Mouse (Mus musculus) forebrain, embryonic 15.5 days (tissue): ENCODE data around the gene Luc7l3. TPM values are rescaled to one million over a fixed set of nuclear protein-coding genes. Genes with fewer than 3 reads are reported as not detected.
"Not testable (repeated sequence)": the region's sequence is repeated elsewhere in the genome, so short reads cannot be mapped to it uniquely, and the experiment has no call there.

Experiments used
- ATAC-seq: fragments of 200-750 bp; cut with Nextera tagmentation; replicated peaks from 2 replicates; pipeline ENCODE4 v1.8.0; 2017; ENCODE audit warnings: mild to moderate bottlenecking, moderate TSS enrichment, moderate library complexity
- H3K27ac ChIP-seq: fragments of 300-500 bp; sonication (generic); replicated peaks from 2 replicates; pipeline ENCODE4 v1.5.1; 2015; ENCODE audit warnings: mild to moderate bottlenecking, inconsistent platforms
- H3K27me3 ChIP-seq: fragments of 300-500 bp; sonication (generic); 2 replicates; pipeline ENCODE4 v1.6.1; 2015; ENCODE audit warnings: inconsistent platforms
- H3K36me3 ChIP-seq: fragments of 300-500 bp; sonication (generic); 2 replicates; pipeline ENCODE4 v1.6.1; 2015; ENCODE audit warnings: mild to moderate bottlenecking, inconsistent platforms
- H3K4me1 ChIP-seq: fragments of 300-500 bp; sonication (generic); 2 replicates; pipeline ENCODE4 v1.6.1; 2015; ENCODE audit warnings: inconsistent platforms
- H3K4me2 ChIP-seq: fragments of 300-500 bp; sonication (generic); replicated peaks from 2 replicates; pipeline ENCODE4 v1.6.1; 2015; ENCODE audit warnings: mild to moderate bottlenecking, inconsistent platforms
- H3K4me3 ChIP-seq: fragments of 300-500 bp; sonication (generic); 2 replicates; pipeline ENCODE4 v1.5.1; 2015; ENCODE audit warnings: mild to moderate bottlenecking, inconsistent platforms
- H3K9ac ChIP-seq: fragments of 300-500 bp; sonication (generic); replicated peaks from 2 replicates; pipeline ENCODE4 v1.6.1; 2015; ENCODE audit warnings: mild to moderate bottlenecking, inconsistent platforms
- H3K9me3 ChIP-seq: fragments of 300-500 bp; sonication (generic); 2 replicates; pipeline ENCODE4 v1.6.1; 2016; ENCODE audit warnings: inconsistent platforms
- WGBS: fragments of 180-500 bp; shearing (Covaris S2); methylation state at CpG from one replicate; pipeline ENCODE4 v1.1.7; 2015; ENCODE audit warnings: mixed read lengths; 5-methylcytosine and 5-hydroxymethylcytosine counted together
- polyA plus RNA-seq: library from polyadenylated mRNA; unstranded; fragments of >200 nt; fragmentation: Nextera tagmentation; extraction: Ambion mirVana; gene quantifications from 2 replicates; pipeline ENCODE4 v1.2.1, GENCODE M21; 2015

Gene Luc7l3
- polyA plus RNA-seq, 1 experiment from 2014 or later, result 153 TPM

DNA sequence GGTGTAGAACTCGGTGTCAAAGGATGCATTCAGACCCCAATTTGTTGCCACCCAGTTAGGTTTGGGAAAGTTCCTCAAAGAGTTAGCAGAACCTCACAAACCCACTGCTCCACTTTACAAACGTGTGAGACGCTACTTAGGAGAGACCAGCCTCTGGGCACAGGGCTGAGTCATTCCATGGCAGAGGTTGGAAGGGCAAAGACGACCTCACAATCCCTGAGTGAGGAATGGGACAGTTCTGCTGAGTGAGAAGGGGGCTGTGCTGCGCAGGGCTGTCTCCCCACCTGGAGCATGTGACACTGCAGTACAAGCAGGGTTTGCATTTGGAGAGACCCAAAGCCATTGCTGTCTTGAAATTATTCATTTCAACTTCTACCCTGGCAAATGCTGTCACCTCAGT is 39.5 kb downstream of the Luc7l3 start:
- 64% methylated on average over 5 of the region's 5 CpGs for WGBS
- H3K27me3 ChIP-seq, result no peaks in the 10 kb centered on the region
- no peak overlapping the region; the same call in 1 of the 2 replicates for H3K27ac ChIP-seq
- no peak overlapping the region for H3K4me3 ChIP-seq
- H3K4me2 ChIP-seq, result no peak overlapping the region
- H3K9me3 ChIP-seq, result no peaks in the 10 kb centered on the region
- H3K4me1 ChIP-seq, result peaks cover 6% of the 10 kb centered on the region
- no peak for ATAC-seq
- peaks cover 29% of the 10 kb centered on the region for H3K36me3 ChIP-seq
- H3K9ac ChIP-seq, result no peak overlapping the region

- no peak within 1 kb of the TSS for H3K9ac ChIP-seq
- H3K27me3 ChIP-seq, result no peaks in the 10 kb centered on the region
- no peaks in the 10 kb centered on the region for H3K9me3 ChIP-seq
- no peak; the same call in 1 of the 2 replicates for ATAC-seq
- peaks cover 22% of the 10 kb centered on the region for H3K36me3 ChIP-seq
- WGBS, result 82% methylated on average over 11 of the region's 11 CpGs
- H3K4me1 ChIP-seq, result peaks cover 14% of the 10 kb centered on the region
- H3K4me2 ChIP-seq, result no peak within 1 kb of the TSS
- H3K4me3 ChIP-seq, result no peak within 1 kb of the TSS
- H3K27ac ChIP-seq, result no peak within 1 kb of the TSS; the same call in 1 of the 2 replicates
These were observed 40.3 kb downstream of the Luc7l3 start, which contains the start of gene Gm21885 for GRCm38 (mm10) chr11:94281199-94282181. TSS of gene Gm21885 (plus strand) at chr11:94281873.

DNA sequence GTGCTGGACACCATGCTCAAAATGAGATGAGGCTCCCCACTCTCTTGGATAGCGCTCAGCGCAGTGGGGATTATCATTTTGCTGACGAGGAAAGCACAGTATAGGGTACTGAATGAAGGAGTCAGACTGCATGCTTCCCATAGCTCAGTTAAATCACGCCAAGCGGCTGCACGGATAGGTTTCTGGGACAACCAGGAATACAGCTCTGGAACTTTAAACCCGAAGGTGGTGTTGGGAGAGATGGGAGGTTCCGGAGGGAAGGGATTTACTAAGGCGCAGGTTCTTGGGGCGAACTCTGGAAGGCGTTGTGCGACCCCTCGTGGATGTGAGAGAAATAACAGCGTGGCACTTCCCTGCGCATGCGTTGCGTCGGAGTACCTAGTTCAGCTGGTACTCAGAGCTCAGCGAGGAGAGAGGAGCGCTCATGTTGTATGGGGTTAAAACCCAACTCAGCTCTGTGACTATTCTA is 44.9 kb downstream of the Luc7l3 start:
- H3K36me3 ChIP-seq, result no peaks in the 10 kb centered on the region
- H3K27me3 ChIP-seq, result no peaks in the 10 kb centered on the region
- peak overlapping the region; percentile 36 for H3K9ac ChIP-seq
- no peaks in the 10 kb centered on the region for H3K9me3 ChIP-seq
- H3K4me1 ChIP-seq, result peaks cover 15% of the 10 kb centered on the region
- peak; percentile 77 for ATAC-seq
- H3K27ac ChIP-seq, result 0 out of 2 replicates have a peak overlapping the region, but pooled peaks have one; percentile 54
- peak overlapping the region; percentile 49 for H3K4me2 ChIP-seq
- 4% methylated on average over 20 of the region's 20 CpGs for WGBS
- peak overlapping the region; percentile 30 for H3K4me3 ChIP-seq

- WGBS, result 89% methylated on average over 2 of the region's 2 CpGs
- Histone ChIP-seq H3K27me3 (no peaks in the 10 kb centered on the region), H3K4me3 (no peak overlapping the region), H3K4me1 (peaks cover 10% of the 10 kb centered on the region), H3K36me3 (no peaks in the 10 kb centered on the region), H3K4me2 (no peak overlapping the region), H3K27ac (no peak overlapping the region), H3K9me3 (no peaks in the 10 kb centered on the region), H3K9ac (no peak overlapping the region)
- no peak for ATAC-seq
These were observed 46.1 kb downstream of the Luc7l3 start for GRCm38 (mm10) chr11:94275686-94276085.

DNA sequence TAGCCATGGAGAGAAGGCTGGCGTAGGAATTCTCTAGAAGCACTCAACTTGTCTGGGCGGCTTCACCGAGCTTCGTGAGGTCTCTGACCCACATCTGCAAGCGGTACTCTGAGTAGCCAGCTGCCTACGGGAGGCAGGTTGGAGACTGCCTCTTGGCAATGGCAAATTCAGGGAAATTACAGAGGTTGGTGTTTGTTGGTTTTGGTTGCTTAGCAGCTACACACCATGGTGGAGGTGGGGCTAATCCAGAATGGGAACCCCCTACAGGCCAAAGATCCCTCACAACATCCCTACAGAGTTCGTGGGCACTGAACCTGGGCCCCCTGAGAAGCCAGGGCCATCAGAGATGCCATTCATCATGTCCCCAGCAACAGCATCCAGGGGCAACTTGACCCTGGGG is 46.6 kb downstream of the Luc7l3 start:
- H3K36me3 ChIP-seq, result no peaks in the 10 kb centered on the region
- no peak for ATAC-seq
- no peak overlapping the region for H3K27ac ChIP-seq
- H3K27me3 ChIP-seq, result no peaks in the 10 kb centered on the region
- no peak overlapping the region for H3K9ac ChIP-seq
- no peak overlapping the region for H3K4me3 ChIP-seq
- H3K4me1 ChIP-seq, result peaks cover 10% of the 10 kb centered on the region
- 83% methylated on average over 7 of the region's 7 CpGs for WGBS
- H3K4me2 ChIP-seq, result no peak overlapping the region
- H3K9me3 ChIP-seq, result no peaks in the 10 kb centered on the region

DNA sequence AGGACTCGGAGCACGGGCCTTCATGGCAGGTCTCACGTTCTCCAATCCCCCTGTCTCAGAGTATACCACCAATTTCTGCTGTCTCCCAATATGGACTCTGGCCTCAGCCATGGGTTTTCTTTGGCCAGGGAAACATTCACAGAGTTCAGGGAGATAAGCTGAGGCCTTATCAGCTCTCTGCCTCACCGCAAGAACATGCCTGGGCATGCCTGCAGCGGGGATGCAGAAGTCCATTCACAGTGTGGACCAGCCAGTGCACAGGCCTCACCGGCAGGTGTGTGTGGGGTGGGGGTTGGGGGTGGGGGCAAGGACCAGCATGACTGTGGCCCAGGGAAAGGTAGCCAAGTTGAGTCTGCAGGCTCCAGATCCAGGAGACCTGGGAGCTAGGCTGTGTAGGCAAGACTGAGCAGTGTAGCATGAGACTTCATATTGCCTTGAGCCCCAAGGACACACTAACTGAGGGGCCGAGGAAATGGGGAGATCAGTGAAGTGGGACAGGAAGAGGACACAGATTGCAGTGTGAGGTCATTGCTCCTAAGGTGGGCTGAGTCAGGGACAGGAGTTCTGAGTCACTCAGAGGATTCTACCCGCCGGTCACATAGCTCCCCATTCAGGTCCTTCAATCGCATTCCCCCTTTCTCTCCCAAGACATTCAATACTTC is 47.5 kb downstream of the Luc7l3 start:
- WGBS, result 89% methylated on average over 10 of the region's 10 CpGs
- Histone ChIP-seq H3K27me3 (no peaks in the 10 kb centered on the region), H3K36me3 (no peaks in the 10 kb centered on the region), H3K4me1 (peaks cover 10% of the 10 kb centered on the region), H3K27ac (no peak overlapping the region), H3K4me3 (no peak overlapping the region), H3K4me2 (no peak overlapping the region), H3K9ac (no peak overlapping the region), H3K9me3 (no peaks in the 10 kb centered on the region)
- no peak for ATAC-seq

- peaks cover 10% of the 10 kb centered on the region for H3K4me1 ChIP-seq
- H3K36me3 ChIP-seq, result no peaks in the 10 kb centered on the region
- H3K27me3 ChIP-seq, result no peaks in the 10 kb centered on the region
- no peak overlapping the region for H3K4me3 ChIP-seq
- no peak for ATAC-seq
- 82% methylated on average over 21 of the region's 21 CpGs for WGBS
- H3K27ac ChIP-seq, result no peak overlapping the region
- H3K9me3 ChIP-seq, result no peaks in the 10 kb centered on the region
- H3K9ac ChIP-seq, result no peak overlapping the region
- no peak overlapping the region for H3K4me2 ChIP-seq
These were observed 48.5 kb downstream of the Luc7l3 start for GRCm38 (mm10) chr11:94272960-94273927.

- Histone ChIP-seq H3K36me3 (no peaks in the 10 kb centered on the region), H3K4me2 (no peak overlapping the region), H3K27me3 (no peaks in the 10 kb centered on the region), H3K9ac (no peak overlapping the region), H3K9me3 (no peaks in the 10 kb centered on the region), H3K27ac (no peak overlapping the region), H3K4me1 (no peaks in the 10 kb centered on the region), H3K4me3 (no peak overlapping the region)
- whole genome bisulfite sequencing, result 82% methylated on average over 2 of the region's 2 CpGs
- no peak for ATAC-seq
These were observed 50.8 kb downstream of the Luc7l3 start for GRCm38 (mm10) chr11:94271015-94271414.

DNA sequence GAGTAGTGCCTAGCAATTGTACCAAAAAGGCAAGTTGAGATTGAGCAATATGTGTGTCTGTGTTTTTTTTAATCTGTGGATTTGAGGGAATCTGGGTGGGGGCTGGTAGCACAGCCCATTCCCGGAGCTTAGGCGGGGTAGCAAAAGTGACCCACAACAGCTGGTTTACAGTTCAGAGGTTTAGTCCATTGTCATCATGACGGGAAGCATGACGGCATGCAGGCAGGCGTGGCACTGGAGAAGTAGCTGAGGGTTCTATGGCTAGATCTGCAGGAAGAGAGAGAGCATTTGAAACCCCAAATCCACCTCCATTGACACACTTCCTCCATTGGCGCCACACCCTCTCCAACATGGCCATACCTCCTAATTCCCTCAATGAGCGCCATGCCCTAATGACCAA is 51.9 kb downstream of the Luc7l3 start:
- no peaks in the 10 kb centered on the region for H3K36me3 ChIP-seq
- ATAC-seq, result no peak
- H3K9me3 ChIP-seq, result no peaks in the 10 kb centered on the region
- no peak overlapping the region for H3K4me2 ChIP-seq
- no peak overlapping the region for H3K9ac ChIP-seq
- peaks cover 8% of the 10 kb centered on the region; the same call in 1 of the 2 replicates for H3K4me1 ChIP-seq
- H3K4me3 ChIP-seq, result no peak overlapping the region
- H3K27me3 ChIP-seq, result no peaks in the 10 kb centered on the region
- no peak overlapping the region for H3K27ac ChIP-seq
- WGBS, result 83% methylated on average over 7 of the region's 7 CpGs

- Histone ChIP-seq H3K9me3 (no peaks in the 10 kb centered on the region), H3K4me3 (no peak overlapping the region), H3K27ac (no peak overlapping the region), H3K36me3 (no peaks in the 10 kb centered on the region), H3K4me1 (peaks cover 9% of the 10 kb centered on the region; the same call in 1 of the 2 replicates), H3K4me2 (no peak overlapping the region), H3K27me3 (no peaks in the 10 kb centered on the region), H3K9ac (no peak overlapping the region)
- no peak for ATAC-seq
These were observed 53.0 kb downstream of the Luc7l3 start for GRCm38 (mm10) chr11:94268761-94269160.

GRCm38 (mm10) chr11:94266155-94266554 is 55.6 kb downstream of the Luc7l3 start:
- H3K27me3 ChIP-seq, H3K36me3 ChIP-seq, ATAC-seq, H3K4me1 ChIP-seq, H3K4me3 ChIP-seq, H3K4me2 ChIP-seq, H3K27ac ChIP-seq, H3K9ac ChIP-seq, H3K9me3 ChIP-seq: not testable (repeated sequence)
- 82% methylated on average over 3 of the region's 3 CpGs for WGBS
